14 mouse cellular contexts compared by ENCODE assay signal in genomic region chr14:20110945-20111344, GRCm38 (mm10).
"Had no signal": no experiment of that assay in that cellular context is flagged by ENCODE, and none has a peak within 500 bp of the region (broad histone marks: within the 10 kb centered on the region; RNA-seq: fewer than 3 reads in every experiment).

No protein-coding gene starts in this region.

- H3K36me3 ChIP-seq: midbrain, embryonic 13.5 days; midbrain, embryonic 15.5 days; neural tube, embryonic 12.5 days had no signal

- ATAC-seq: midbrain, embryonic 13.5 days; midbrain, embryonic 15.5 days had no signal

- H3K4me2 ChIP-seq: lung, embryonic 14.5 days; midbrain, embryonic 11.5 days; midbrain, embryonic 13.5 days; midbrain, embryonic 15.5 days; neural tube, embryonic 12.5 days had no signal

- H3K4me3 ChIP-seq: megakaryocyte, embryonic 14.5 days; midbrain, embryonic 13.5 days; midbrain, embryonic 15.5 days; neural tube, embryonic 12.5 days had no signal

- H3K9me3 ChIP-seq: midbrain, embryonic 13.5 days; midbrain, embryonic 15.5 days had no signal

- H3K27me3 ChIP-seq: midbrain, embryonic 15.5 days; neural tube, embryonic 12.5 days had no signal

- H3K4me1 ChIP-seq: midbrain, embryonic 13.5 days; midbrain, embryonic 15.5 days; neural tube, embryonic 12.5 days had no signal

- DNase-seq: lung, adult 18-20 months; lung, embryonic 14.5 days; lung, postnatal 14 days; lung, postnatal 36 days; right cerebral cortex, postnatal 14 days; thymus, adult 2 months; thymus, postnatal 25 days had no signal

- H3K27ac ChIP-seq: liver, embryonic 14.5 days; macrophage; midbrain, embryonic 13.5 days; midbrain, embryonic 15.5 days; neural tube, embryonic 12.5 days had no signal

- H3K9ac ChIP-seq: liver, embryonic 14.5 days; lung, embryonic 14.5 days; midbrain, embryonic 13.5 days; midbrain, embryonic 15.5 days; neural tube, embryonic 12.5 days had no signal
